Mouse (Mus musculus) CH12.LX (cell line): Measurements from ENCODE around the gene Rassf2. TPM values are rescaled to one million over a fixed set of nuclear protein-coding genes. Genes with fewer than 3 reads are reported as not detected.

Experiments used
- DNase-seq: peaks from one replicate; pipeline ENCODE4 v3.0.0-alpha.2; 2013; ENCODE audit errors: extremely low read depth
- H3K27ac ChIP-seq: 2 replicates; pipeline ENCODE4 v1.5.1; 2012; ENCODE audit warnings: low read depth, mild to moderate bottlenecking, control low read depth, moderate library complexity; ENCODE audit not compliant: insufficient read depth
- H3K27me3 ChIP-seq: replicated peaks from 2 replicates; pipeline ENCODE3; 2012; ENCODE audit warnings: inconsistent platforms
- H3K36me3 ChIP-seq, 2 experiments: replicated peaks in 1 of 2; 2 replicates each; pipeline versions ENCODE3 to v1.6.1; 2012; ENCODE audit warnings: inconsistent platforms in 1 of 2, low read length in 1 of 2, mild to moderate bottlenecking in 1 of 2, mixed read lengths in 1 of 2, moderate library complexity in 1 of 2; ENCODE audit not compliant: control insufficient read depth in 1 of 2, insufficient read depth in 1 of 2
- H3K4me1 ChIP-seq, 2 experiments: 2 replicates each; pipeline ENCODE4 v1.6.1; 2012; ENCODE audit warnings: inconsistent platforms in 1 of 2, moderate library complexity in 1 of 2; ENCODE audit not compliant: insufficient read depth in 2 of 2, control insufficient read depth in 1 of 2
- H3K4me2 ChIP-seq: 2 replicates; pipeline ENCODE4 v1.6.1; 2012; ENCODE audit warnings: low read depth, mild to moderate bottlenecking, control low read depth; ENCODE audit not compliant: poor library complexity, insufficient read depth, severe bottlenecking
- H3K4me3 ChIP-seq, 3 experiments: fragments of 150-350 bp in 1 of 3; sonication (generic) in 1 of 3; replicated peaks in 1 of 3; 2 replicates each; pipeline versions ENCODE3 to v1.5.1; 2011 to 2012; ENCODE audit warnings: low read depth in 2 of 3, low read length in 2 of 3, mild to moderate bottlenecking in 2 of 3, moderate library complexity in 2 of 3, control low read depth in 1 of 3, improper control_type of control experiment in 1 of 3, inconsistent platforms in 1 of 3, mixed read lengths in 1 of 3; ENCODE audit not compliant: poor library complexity in 1 of 3
- H3K79me2 ChIP-seq: replicated peaks from 2 replicates; pipeline ENCODE4 v1.6.1; 2012; ENCODE audit warnings: mild to moderate bottlenecking, moderate library complexity; ENCODE audit not compliant: control insufficient read depth, poor library complexity, insufficient read depth, severe bottlenecking; ENCODE audit errors: extremely low read depth
- H3K9ac ChIP-seq: 2 replicates; pipeline ENCODE4 v1.6.1; 2012; ENCODE audit warnings: low read depth, mild to moderate bottlenecking, control low read depth, moderate library complexity; ENCODE audit not compliant: insufficient read depth
- H3K9me3 ChIP-seq: replicated peaks from 2 replicates; pipeline ENCODE3; 2012; ENCODE audit warnings: low read length, inconsistent platforms, mixed read lengths
- BHLHE40 ChIP-seq: IDR thresholded peaks from 2 replicates; pipeline ENCODE4 v1.6.1; 2011; ENCODE audit warnings: mild to moderate bottlenecking, low read depth, low read length, improper control_type of control experiment
- CTCF ChIP-seq, 2 experiments: IDR thresholded peaks in 1 of 2; conservative IDR thresholded peaks in 1 of 2; 2 replicates each; pipeline ENCODE4 v1.5.1; 2011 to 2012; ENCODE audit warnings: low read depth in 2 of 2, low read length in 2 of 2, improper control_type of control experiment in 1 of 2, inconsistent platforms in 1 of 2, mild to moderate bottlenecking in 1 of 2, moderate library complexity in 1 of 2
- E2F4 ChIP-seq: IDR thresholded peaks from 2 replicates; pipeline ENCODE4 v1.6.1; 2011; ENCODE audit warnings: low read depth, low read length, improper control_type of control experiment; ENCODE audit not compliant: insufficient replicate concordance
- ELF1 ChIP-seq: IDR thresholded peaks from 2 replicates; pipeline ENCODE4 v1.6.1; 2014; ENCODE audit warnings: low read depth, mild to moderate bottlenecking, inconsistent platforms, low read length, improper control_type of control experiment
- EP300 ChIP-seq: IDR thresholded peaks from 2 replicates; pipeline ENCODE4 v1.6.1; 2011; ENCODE audit warnings: low read length, improper control_type of control experiment
- ETS1 ChIP-seq: conservative IDR thresholded peaks from 2 replicates; pipeline ENCODE4 v1.6.1; 2012; ENCODE audit warnings: low read depth, mild to moderate bottlenecking, inconsistent platforms, low read length, improper control_type of control experiment, moderate library complexity
- HCFC1 ChIP-seq: IDR thresholded peaks from 2 replicates; pipeline ENCODE4 v1.6.1; 2012; ENCODE audit warnings: low read depth, mild to moderate bottlenecking, inconsistent platforms, low read length, improper control_type of control experiment
- JUN ChIP-seq: IDR thresholded peaks from 2 replicates; pipeline ENCODE4 v1.6.1; 2011; ENCODE audit warnings: low read depth, mild to moderate bottlenecking, low read length, improper control_type of control experiment, moderate library complexity; ENCODE audit not compliant: insufficient read depth
- JUND ChIP-seq: conservative IDR thresholded peaks from 2 replicates; pipeline ENCODE4 v1.6.1; 2011; ENCODE audit warnings: low read depth, low read length, improper control_type of control experiment
- KAT2A ChIP-seq: IDR thresholded peaks from 2 replicates; pipeline ENCODE4 v1.6.1; 2012; ENCODE audit warnings: low read length, improper control_type of control experiment, inconsistent platforms; ENCODE audit not compliant: insufficient replicate concordance
- MAFK ChIP-seq: IDR thresholded peaks from 2 replicates; pipeline ENCODE4 v1.6.1; 2011; ENCODE audit warnings: low read length, improper control_type of control experiment; ENCODE audit not compliant: insufficient replicate concordance
- MAZ ChIP-seq: IDR thresholded peaks from 2 replicates; pipeline ENCODE4 v1.6.1; 2012; ENCODE audit warnings: low read depth, mild to moderate bottlenecking, inconsistent platforms, low read length, improper control_type of control experiment, moderate library complexity
- MEF2A ChIP-seq: IDR thresholded peaks from 2 replicates; pipeline ENCODE4 v1.6.1; 2014; ENCODE audit warnings: low read depth, mild to moderate bottlenecking, inconsistent platforms, low read length, improper control_type of control experiment, borderline replicate concordance
- NRF1 ChIP-seq: IDR thresholded peaks from 2 replicates; pipeline ENCODE4 v1.6.1; 2014; ENCODE audit warnings: low read depth, mild to moderate bottlenecking, inconsistent platforms, low read length, improper control_type of control experiment, moderate library complexity
- PAX5 ChIP-seq: IDR thresholded peaks from 2 replicates; pipeline ENCODE4 v1.6.1; 2012; ENCODE audit warnings: low read length, inconsistent platforms, mixed read lengths
- POLR2A ChIP-seq: IDR thresholded peaks from 2 replicates; pipeline ENCODE4 v1.6.1; 2011; ENCODE audit warnings: low read depth, mild to moderate bottlenecking, improper control_type of control experiment, low read length
- SIN3A ChIP-seq: IDR thresholded peaks from 2 replicates; pipeline ENCODE4 v1.6.1; 2012; ENCODE audit warnings: low read length, improper control_type of control experiment, inconsistent platforms
- SMC3 ChIP-seq: IDR thresholded peaks from 2 replicates; pipeline ENCODE4 v1.6.1; 2011; ENCODE audit warnings: low read depth, low read length, improper control_type of control experiment
- TBP ChIP-seq: conservative IDR thresholded peaks from 2 replicates; pipeline ENCODE4 v1.6.1; 2011; ENCODE audit warnings: low read depth, low read length, improper control_type of control experiment
- TCF12 ChIP-seq: IDR thresholded peaks from 2 replicates; pipeline ENCODE4 v1.6.1; 2014; ENCODE audit warnings: low read depth, mild to moderate bottlenecking, inconsistent platforms, low read length, improper control_type of control experiment
- USF1 ChIP-seq: IDR thresholded peaks from 2 replicates; pipeline ENCODE4 v1.6.1; 2014; ENCODE audit warnings: low read depth, mild to moderate bottlenecking, inconsistent platforms, low read length, improper control_type of control experiment
- USF2 ChIP-seq: conservative IDR thresholded peaks from 2 replicates; pipeline ENCODE4 v1.6.1; 2011; ENCODE audit warnings: low read depth, low read length, improper control_type of control experiment
- ZC3H11A ChIP-seq: IDR thresholded peaks from 2 replicates; pipeline ENCODE4 v1.6.1; 2012; ENCODE audit warnings: low read depth, mild to moderate bottlenecking, inconsistent platforms, low read length, improper control_type of control experiment
- ZKSCAN1 ChIP-seq: IDR thresholded peaks from 2 replicates; pipeline ENCODE4 v1.6.1; 2012; ENCODE audit warnings: low read depth, inconsistent platforms, low read length, improper control_type of control experiment, borderline replicate concordance
- ZMIZ1 ChIP-seq: IDR thresholded peaks from 2 replicates; pipeline ENCODE4 v1.6.1; 2012; ENCODE audit warnings: low read depth, mild to moderate bottlenecking, inconsistent platforms, low read length, improper control_type of control experiment
- ZNF384 ChIP-seq: IDR thresholded peaks from 2 replicates; pipeline ENCODE4 v1.6.1; 2012; ENCODE audit warnings: low read depth, low read length, improper control_type of control experiment, inconsistent platforms
- dilution Hi-C: fragments of 300-500 bp; cut with MboI; formaldehyde crosslinking; loops from 2 replicates; pipeline ENCODE4 v1.14.3; 2020; ENCODE audit warnings: low sequenced_read_pairs; ENCODE audit not compliant: extremely low pct_unique_long_range_greater_than_20kb, extremely low pct_ligation_motif_present
- in situ Hi-C: fragments of 300-500 bp; cut with MboI; formaldehyde crosslinking; loops from 3 replicates; pipeline ENCODE4 v1.14.3; 2019; ENCODE audit warnings: low sequenced_read_pairs, low pct_ligation_motif_present, low pct_unique_long_range_greater_than_20kb, mixed read lengths
- polyA plus RNA-seq: library from polyadenylated mRNA; unstranded; fragments of >175 nt; gene quantifications from 2 replicates; pipeline ENCODE4 v1.2.1, GENCODE M21; 2012; ENCODE audit warnings: low read depth; ENCODE audit not compliant: insufficient read length
- total RNA-seq, 2 experiments: library from RNA; depleted of rRNA; stranded (reverse); fragments of 300-350 nt in 1 of 2; fragments of >200 nt in 1 of 2; gene quantifications; 2 replicates each; pipeline ENCODE4 v1.2.3; 2012 to 2014

Gene Rassf2
- total and polyA plus RNA-seq, 3 experiments, result 33.8 to 61.5 (median 45.3) TPM

DNA sequence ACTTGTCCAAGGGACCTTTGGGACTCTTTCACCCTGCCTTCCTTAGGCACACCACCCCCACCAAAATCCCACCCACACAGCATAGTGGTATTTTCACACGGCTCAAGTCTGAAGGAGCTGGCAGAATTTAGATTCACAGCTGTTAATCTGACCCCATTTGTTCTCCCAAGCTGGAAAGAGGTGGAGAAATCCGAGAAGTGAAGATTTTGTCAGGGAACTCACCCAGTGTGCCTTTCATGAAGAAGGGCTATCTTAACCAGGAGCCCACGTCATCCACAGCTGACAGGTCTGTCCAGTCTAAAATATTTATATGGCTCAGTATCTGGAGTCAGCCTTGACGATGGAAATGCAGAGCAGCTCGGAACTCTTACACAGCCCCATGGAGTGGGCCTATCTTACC is 6.3 kb upstream of the Rassf2 start:
- dilution Hi-C loops (no loop called here), in situ Hi-C loops (no loop called here)
- peaks cover 12 to 68% of the 10 kb centered on the region in 2 experiments for H3K4me1 ChIP-seq
- H3K27ac ChIP-seq, result no peak overlapping the region; the same call in 1 of the 2 replicates
- H3K9me3 ChIP-seq, result no peaks in the 10 kb centered on the region
- H3K9ac ChIP-seq, result no peak overlapping the region
- no peaks in the 10 kb centered on the region for H3K79me2 ChIP-seq
- no peak overlapping the region for H3K4me3 ChIP-seq
- DNase-seq, result no peak
- H3K27me3 ChIP-seq, result no peaks in the 10 kb centered on the region
- H3K4me2 ChIP-seq, result no peak overlapping the region
- TF ChIP-seq SIN3A, result no peak
- no peak for TF ChIP-seq ETS1
- no peak for TF ChIP-seq SMC3
- TF ChIP-seq ZMIZ1, result no peak
- TF ChIP-seq ZKSCAN1, result no peak
- no peak for TF ChIP-seq MEF2A
- no peak for TF ChIP-seq TCF12
- TF ChIP-seq POLR2A, result no peak
- no peak for TF ChIP-seq ZNF384
- no peak for TF ChIP-seq USF2
- H3K36me3 ChIP-seq, result no peaks in the 10 kb centered on the region

DNA sequence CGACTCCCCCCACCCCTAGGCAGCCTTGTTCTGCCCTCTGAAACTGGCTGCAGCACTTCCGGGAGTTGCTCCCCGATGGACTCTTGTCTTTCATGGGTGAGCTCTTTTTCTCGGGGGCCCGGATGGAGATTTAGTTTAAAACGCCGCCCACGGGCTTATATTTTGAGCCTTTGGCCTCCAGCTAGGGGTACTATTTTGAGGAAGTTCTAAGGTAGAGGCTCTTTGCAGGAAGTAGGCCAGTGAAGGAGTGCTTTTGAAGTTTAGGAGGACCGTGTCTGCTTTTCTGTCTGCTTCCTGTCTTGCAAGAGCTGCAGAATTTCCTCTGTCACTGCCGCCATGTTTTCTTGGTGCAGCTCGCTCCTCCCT is 5.4 kb upstream of the Rassf2 start:
- no peaks in the 10 kb centered on the region for H3K79me2 ChIP-seq
- dilution Hi-C loops, result no loop called here
- no peak for TF ChIP-seq ZC3H11A
- TF ChIP-seq USF1, result no peak
- no peak for TF ChIP-seq E2F4
- peak; percentile 37; the same call in 1 of the 2 replicates for TF ChIP-seq HCFC1
- no peak for TF ChIP-seq CTCF (conservative IDR thresholded peaks at IDR 0.05 in 1 of 2, IDR thresholded peaks at IDR 0.05 in 1 of 2; ENCODE audit: low read depth in 2 of 2, low read length in 2 of 2)
- TF ChIP-seq EP300, result 0 out of 2 replicates have a peak, but pooled peaks have one; percentile 9
- TF ChIP-seq JUND, result no peak
- TF ChIP-seq ZMIZ1, result no peak
- TF ChIP-seq KAT2A, result no peak
- TF ChIP-seq JUN, result no peak
- TF ChIP-seq NRF1, result no peak
- no peak for TF ChIP-seq TBP
- TF ChIP-seq MAZ, result no peak
- no peak for TF ChIP-seq TCF12
- TF ChIP-seq POLR2A, result no peak
- 0 out of 2 replicates have a peak, but pooled peaks have one; percentile 7 for TF ChIP-seq SMC3
- no peak for TF ChIP-seq BHLHE40
- TF ChIP-seq MAFK, result no peak
- no peak for TF ChIP-seq ETS1
- TF ChIP-seq PAX5, result no peak
- peak; percentile 63; the same call in 1 of the 2 replicates for TF ChIP-seq ELF1
- TF ChIP-seq, all 38 proteins: peak for 4
- in situ Hi-C loops, result no loop called here
- Histone ChIP-seq H3K27me3 (no peaks in the 10 kb centered on the region), H3K4me1 (peaks cover 20 to 70% of the 10 kb centered on the region in 2 experiments), H3K4me2 (no peak overlapping the region), H3K9ac (peak overlapping the region; percentile 12; the same call in 1 of the 2 replicates), H3K4me3 (no peak overlapping the region), H3K9me3 (no peaks in the 10 kb centered on the region), H3K36me3 (no peaks in the 10 kb centered on the region), H3K27ac (peak overlapping the region; percentile 25; the same call in 1 of the 2 replicates)
- DNase-seq, result peak; percentile 46
